Mouse (Mus musculus): Measurements from ENCODE around the gene Zfp839.
A peak's percentile ranks its signal among the peaks of the same experiment; 100 is the strongest.
"Not testable (repeated sequence)": the region's sequence is repeated elsewhere in the genome, so short reads cannot be mapped to it uniquely, and the experiment has no call there.

Gene Zfp839

DNA sequence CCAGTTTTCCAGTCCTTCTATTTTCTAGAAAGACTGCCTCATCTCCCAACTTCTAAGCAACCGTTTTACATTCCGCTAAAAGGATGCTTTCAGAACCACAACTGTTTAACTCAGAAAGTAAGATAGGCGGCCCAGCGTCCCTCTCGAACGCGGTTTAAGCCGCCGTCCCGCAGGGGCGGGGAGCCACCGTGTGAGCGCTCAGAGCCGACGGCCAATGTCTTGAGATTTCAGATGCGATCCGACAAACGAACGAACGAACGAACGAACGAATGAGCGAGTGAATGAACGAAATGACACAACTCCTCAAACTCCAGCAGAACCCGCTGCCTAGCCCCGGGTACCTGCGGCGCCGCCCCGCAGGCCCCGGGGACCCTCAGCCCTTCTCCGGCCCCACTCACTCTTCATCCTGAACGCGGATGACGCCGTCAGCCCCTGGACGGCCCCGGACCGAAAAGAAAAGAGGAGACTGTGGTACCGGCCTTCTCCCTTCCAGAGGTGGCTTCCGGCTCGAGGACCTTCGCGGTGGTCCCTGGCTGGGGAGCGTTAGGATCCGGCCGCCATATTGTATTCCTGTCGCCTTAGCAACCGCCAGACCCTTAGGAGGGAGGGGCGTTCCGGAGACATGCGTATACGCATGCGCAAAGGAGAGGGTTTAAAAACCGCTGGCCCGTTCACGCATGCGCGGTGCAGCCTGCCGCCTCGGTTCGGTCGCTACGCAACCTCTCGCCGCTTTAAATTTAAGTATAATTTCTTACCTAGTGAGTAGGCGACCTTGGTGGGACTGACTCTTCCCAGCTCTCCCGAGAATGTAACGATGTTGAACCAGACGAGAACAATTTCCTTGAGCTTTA, 9.5 kb upstream of the Zfp839 start, which contains the start of gene Mok:
TSS of gene Mok (minus strand) at position 592 of the 851 bp plus-strand sequence.
- peak; percentile 97 for DNase-seq (ENCODE audit: low spot score)

DNA sequence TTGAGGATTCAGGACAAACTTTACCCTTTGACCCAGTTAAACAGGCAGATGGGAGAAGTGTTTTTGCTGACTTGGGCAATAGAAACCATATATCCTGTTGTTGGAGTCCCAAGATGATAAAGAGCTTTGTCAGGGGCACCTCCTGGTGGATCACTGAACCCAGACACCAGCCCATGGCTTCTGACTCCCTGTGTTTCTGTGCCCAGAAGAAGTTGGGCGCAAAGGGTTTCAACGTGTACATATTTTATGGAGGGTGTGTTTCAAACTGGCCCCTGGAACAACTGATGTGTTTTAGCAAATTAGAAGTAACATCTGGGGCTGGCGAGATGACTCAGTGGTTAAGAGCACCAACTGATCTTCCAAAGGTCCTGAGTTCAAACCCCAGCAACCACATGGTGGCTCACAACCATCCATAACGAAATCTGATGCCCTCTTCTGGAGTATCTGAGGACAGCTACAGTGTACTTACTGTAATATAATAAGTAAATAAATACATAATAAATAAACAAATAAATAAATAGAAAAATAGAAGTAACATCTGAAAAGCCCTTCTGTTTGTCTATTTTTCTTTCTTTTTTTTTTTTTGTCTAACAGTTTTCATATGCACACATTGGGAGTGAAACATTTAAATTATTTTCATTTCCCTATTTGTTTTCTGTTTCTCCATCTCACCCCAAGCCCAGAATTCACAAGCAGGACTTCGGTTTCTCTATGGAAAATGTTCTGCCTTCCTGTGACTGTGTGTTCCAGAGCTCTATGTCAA, 8.1 kb upstream of the Zfp839 start:
- no peak for DNase-seq (ENCODE audit: low spot score)

DNA sequence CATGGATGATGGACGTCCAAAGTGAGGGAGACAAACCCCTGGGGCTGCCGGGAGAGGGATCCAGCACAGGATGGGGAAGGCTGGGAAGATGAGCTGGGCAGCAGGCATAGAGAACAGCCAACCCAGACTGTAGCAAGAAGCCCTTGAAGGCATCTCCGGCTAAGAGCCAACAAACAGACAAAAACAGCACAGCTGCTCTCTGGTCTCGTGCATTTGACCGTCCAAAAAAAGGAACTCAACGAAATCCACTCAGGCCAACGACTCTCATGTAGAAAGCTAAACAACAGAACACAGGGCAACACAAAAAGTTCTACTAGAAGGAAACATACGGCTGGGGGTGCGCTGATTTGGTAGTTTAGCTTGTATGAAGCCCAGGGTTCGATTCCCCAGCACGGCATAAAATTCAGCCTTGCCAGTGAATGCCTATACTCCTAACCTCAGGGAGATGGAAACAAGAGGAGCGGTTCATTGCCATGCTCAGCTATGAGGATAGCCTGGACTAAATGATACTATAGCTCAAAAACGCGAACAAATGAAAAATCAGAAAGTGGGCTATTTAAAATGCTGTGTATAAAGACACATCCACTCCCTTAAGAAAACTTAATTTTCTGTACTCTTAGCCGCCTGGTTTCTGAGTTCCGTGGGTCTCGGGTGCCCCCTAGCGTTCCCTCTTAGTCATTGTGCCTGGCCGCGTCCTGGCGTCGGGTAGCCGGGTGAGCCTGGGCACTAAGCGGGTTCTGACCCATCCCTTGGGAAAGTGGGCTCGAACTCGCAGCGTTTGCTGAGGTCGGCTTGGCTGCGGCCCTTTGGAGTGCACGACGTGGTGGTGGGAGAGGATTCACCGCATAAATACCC, 6.6 kb upstream of the Zfp839 start:
- peak; percentile 93 for DNase-seq (ENCODE audit: low spot score)

DNA sequence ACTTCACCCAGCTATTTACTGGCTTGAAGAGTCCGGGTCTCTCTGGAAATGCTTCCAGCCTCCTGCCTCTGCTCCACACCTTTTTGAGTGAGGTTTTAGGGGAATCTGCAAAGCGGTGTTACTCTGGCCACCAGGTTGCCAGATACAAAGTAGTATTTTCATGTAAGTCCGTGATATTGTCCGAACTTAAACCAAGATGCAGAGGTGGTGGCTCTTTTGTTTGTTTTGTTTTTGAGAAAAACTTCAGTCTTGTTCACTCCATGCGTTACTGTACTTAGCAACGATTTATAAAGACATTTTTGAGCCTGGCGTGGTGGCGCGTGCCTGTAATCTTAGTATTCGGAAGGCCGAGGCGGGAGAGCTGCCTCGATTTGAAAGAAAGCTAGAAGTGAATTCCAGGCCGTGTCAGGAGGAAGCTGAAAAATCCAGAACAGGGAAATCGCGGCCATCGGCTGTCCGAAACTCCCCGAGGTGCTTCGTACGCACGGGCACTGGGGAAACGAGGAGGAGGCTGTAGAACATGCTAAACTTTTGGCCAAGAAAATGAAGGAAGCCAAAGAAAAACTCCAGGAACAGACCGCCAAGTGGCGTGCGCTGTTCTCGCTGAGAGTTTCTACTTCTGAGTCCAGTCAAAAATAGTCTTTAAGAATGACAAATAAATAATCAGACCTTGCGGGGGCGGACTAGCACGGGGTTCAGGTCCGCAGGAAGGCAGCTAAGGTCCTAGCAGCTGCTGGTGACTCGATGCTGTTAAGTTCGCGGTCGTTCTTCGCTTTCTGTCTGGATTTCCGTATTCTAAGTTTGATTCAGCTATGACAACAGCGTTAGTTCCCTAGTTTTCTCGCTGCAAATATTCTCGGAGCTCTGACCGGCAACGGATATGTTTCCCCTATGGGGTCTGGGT, 5.6 kb upstream of the Zfp839 start:
- DNase-seq (ENCODE audit: low spot score): no peak

DNA sequence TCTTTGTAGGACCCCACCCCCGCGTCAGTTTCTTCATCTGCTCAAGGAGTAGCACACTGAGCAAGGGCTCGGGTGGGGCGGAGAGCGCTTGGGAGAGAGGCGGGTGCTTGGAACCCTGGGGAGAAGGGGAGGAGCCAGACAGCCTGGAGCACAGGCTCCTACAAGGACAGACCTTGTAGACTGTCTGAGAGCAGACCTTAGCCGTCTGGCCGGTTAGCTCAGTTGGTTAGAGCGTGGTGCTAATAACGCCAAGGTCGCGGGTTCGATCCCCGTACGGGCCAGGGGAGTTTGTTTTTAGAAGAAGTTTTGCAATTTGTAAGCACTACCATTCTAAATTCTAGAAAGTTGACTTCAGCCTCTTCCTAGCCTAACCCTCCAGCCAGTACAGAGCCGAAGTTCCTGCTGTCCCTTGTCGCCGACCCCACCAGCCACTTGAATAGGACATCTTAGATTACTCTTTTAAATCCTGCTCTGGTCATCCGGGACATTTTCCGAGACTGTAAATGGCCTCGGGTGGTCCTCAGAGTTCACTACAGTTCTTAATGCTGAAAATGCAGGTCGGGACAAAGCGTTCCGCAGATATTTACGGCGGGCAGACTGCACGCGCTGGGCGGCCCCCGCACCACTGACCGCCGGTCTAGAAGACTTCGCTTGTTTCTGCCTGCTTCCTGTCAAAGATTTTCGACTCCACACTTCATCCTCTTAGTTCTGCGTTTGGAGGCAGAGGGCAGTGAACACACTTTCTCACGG, 4.7 kb upstream of the Zfp839 start:
- DNase-seq (ENCODE audit: low spot score): peak; percentile 95

DNA sequence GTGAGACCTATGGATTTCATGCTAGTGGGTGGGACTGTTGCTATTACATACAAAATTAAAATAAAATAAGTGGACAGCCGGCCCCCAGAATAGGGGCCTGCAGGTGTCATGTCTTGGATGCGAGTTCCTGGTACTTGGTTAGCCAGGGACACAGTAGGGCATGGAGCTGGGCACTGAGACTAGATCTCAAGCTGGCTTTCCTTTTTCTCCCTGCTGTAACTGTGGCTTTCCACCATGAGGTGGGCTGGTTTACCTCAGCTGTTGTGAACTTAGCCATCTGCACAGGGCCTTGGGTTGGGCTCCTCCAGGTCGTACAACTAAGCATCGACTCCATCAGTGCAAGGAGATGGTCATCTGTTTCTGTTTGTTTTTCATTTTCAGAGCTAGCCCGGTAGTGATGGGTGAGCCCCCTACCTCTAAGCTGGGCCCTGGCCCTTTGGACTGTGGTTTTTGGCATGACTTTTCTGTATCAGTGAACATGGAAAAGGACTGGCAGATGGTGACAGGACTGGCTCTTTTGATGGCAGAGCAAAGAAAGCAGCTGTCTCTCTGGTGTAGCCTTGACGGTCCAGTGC, 3.8 kb upstream of the Zfp839 start:
- peak; percentile 27 for DNase-seq (ENCODE audit: low spot score)

DNA sequence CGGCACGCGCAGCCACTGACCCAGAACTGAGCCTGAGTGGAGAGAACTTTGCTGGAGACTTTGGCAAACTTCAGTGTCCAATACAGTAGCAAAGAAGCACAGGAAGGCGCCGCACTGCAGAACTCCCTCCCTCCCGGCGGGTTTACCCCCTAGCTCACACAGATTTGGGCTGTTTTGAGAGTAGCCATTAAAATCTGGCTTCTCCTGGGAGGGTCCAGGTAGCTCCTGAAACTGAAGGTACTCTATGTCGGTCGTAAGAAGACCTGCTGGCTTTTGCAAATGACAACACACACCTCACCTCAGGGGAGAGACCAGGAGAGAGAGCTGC, 840 bp downstream of the Zfp839 start:
- no peak for DNase-seq (ENCODE audit: low spot score)

DNA sequence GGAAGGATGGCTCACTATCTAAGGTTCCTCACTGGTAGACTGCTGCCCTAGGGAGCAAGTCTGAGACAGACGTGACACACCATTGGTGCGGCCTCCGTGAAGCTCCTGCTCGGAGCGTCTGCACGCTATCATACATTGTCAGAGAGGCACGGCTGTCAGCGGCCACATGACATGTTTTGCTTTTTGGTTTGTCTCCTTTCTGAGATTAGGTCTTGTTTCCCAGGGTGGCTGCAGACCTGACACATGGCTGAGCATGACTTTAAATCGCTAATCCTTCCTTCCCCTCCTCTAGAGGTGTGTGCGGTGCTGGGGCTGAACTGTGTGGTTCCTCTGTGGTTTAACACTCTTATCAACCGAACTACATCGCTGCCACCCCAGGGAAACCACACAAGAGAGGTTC, 1.4 kb downstream of the Zfp839 start:
- no peak for DNase-seq (ENCODE audit: low spot score)

DNA sequence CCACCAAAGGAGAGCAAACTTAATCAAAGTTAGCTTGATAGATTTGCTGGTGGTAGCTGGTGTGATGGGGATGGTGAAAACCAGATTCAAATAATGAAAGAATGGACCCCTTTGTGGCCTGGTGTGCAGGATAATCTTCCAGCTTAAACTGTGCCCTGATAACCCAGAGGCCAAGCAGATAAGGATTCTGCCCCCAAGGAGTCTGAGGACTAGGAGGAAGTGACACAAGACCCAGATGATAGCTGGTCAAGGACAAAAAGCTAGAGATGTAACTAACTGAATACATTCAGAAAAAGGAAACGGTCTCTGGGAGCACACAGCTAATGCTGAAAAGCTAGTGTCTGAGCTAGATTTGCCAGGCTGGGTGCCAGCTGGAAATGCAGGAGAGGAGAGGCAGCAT, 1.9 kb downstream of the Zfp839 start:
- DNase-seq (ENCODE audit: low spot score): no peak

DNA sequence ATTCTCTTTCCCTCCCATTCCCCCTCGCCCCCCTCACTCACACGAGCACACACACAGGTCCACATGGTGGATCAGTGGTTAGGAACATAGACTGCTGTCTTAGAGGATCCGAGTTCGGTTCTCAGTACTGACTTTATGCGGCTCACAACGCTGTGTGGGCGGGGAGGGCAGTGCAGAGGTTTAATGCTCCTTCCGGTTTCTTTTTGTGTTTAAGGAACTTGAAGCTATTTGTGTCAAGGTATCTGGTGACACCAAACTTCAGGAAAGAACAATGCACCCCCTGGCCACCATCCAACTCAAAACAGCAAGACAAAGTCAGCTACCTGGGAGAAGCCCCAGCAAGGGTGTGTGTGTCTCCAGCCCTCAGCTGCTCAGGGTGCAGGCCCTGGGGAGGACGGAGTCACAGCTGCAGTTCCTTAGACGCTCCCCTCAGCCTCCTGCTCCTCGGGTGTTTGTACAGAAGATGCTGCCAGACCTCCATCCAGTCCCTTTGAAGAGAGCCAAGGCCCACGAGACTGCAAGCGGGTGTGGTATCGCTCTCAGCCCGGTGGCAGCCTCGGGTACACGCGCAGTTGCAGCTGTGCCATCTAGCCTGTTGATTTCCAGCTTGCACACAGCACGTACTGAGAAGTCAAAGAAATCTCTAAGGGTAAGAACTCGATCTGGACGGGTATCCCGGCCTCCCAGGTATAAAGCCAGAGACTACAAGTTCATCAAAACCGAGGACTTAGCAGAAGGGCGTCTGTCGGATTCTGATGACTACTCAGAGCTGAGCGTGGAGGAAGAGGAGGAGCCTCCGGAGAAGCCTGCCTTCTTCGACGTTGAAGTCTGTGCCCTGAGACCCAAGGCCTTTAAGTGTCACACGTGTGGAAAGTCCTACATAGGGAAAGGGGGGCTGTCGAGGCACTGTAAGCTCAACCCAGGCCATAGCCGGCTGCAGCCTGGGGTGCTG, 5.0 kb downstream of the Zfp839 start:
- no peak for DNase-seq (ENCODE audit: low spot score)

DNA sequence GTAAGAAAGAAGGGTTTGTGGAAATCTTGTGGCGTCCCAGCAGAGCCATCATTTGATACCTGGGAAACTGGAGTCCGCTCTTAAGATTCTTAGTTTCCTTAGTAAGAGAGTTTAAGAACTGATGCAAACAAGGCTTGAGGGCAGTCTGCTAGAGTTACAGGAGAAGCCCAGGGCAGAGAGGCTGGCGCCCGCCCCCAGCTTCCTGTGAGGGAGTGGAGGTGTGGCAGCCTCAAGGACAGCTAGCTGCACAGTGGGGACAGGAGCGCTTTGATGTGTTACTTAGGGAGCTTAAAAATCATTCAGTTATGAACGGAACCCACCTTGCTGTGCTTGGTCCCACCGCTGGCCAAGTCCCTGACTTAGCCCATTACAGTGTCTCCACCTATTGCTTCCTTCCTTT, 7.1 kb downstream of the Zfp839 start:
- no peak for DNase-seq (ENCODE audit: low spot score)

DNA sequence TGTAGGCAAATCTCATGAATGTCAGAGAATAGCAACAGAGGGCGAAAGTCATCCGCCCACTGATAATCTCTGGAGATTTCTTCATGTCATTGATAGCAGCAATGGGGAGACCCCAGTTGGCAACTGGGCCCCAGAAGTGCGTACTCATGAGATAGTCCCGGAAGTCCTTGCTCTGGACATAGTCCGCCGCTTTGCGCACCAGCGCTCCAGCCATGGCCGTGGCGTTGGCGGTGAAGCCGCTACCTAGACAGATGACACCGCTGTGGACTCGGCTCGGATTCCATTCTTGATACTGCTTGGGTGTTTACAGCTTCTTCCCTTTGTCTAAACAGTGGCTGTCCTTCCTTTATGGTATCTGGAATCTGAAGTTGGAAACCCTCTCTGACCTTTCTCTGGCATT, 8.6 kb downstream of the Zfp839 start:
- DNase-seq (ENCODE audit: low spot score): not testable (repeated sequence)

DNA sequence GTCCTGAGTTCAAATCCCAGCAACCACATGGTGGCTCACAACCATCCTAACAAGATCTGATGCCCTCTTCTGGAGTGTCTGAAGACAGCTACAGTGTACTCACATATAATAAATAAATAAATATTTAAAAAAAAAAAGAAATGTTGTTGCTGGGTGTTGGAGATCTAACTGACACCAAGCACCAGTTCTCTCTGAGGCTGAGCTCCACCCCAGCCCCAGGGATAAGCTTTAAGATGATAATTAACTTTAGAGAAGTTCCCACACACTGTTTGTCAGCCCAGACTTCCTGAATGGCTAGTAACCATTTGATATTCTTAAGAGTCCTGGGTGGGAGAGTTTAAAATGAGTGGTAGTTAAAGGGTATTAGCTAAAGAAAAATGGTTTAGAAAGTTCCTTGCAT, 10.2 kb downstream of the Zfp839 start:
- DNase-seq (ENCODE audit: low spot score): no peak

DNA sequence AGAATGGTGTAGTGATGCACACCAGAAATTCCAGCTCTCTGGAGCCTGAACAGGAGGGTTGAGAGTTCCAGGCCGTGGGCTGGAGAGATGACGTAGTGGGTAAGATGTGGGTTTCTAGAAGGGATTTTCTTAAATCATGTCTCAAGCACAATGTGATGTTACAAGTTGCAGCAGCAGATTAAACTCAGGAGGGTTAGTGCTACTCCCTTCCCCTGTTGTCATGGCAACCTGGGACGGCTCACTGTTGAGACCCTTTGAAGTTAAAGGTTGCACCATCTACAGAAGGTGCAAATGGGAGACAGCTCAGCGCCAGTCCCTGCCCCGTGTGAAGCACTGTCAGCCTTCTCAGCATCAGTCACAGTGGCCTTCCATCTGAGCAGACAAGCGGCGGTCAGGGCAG, 11.2 kb downstream of the Zfp839 start:
- DNase-seq (ENCODE audit: low spot score): no peak

DNA sequence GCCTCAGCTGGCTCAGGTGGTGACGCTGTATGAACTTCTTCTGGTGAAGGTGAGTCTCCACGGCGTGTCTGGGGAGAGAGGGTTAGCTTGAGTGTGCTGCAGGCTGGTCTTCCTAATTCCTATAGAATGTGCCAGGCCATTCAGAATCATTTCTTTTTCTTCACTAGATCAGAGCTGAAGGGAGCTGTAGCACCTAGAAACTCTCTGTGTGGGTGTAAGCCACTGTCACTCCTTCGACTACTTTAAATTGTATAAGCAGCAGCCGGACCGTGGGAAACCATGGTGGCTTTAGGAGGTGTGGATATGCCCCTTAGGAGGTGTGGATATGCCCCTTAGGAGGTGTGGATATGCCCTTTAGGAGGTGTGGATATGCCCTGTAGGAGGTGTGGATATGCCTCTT, 14.0 kb downstream of the Zfp839 start:
- no peak for DNase-seq (ENCODE audit: low spot score)

DNA sequence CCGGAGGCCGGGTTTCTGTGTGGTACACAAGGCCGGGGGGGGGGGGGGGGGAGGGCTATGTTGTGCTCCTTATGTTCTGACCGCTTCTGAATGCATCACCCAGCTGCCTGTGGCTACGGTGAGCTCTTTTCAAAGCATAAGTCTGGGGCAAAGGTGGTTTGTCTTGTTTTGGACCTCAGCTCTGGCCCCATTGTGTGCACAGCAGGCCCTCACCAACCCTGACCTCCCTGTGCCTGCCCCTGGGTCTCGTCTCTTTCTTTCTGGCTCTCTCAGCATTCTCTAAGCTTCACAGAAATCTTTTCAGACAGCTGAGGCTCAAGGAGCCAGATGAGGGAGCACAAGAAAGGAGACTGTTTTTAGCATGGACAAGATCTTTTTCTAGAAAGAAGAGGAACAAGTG, 15.5 kb downstream of the Zfp839 start:
- DNase-seq (ENCODE audit: low spot score): peak; percentile 13

DNA sequence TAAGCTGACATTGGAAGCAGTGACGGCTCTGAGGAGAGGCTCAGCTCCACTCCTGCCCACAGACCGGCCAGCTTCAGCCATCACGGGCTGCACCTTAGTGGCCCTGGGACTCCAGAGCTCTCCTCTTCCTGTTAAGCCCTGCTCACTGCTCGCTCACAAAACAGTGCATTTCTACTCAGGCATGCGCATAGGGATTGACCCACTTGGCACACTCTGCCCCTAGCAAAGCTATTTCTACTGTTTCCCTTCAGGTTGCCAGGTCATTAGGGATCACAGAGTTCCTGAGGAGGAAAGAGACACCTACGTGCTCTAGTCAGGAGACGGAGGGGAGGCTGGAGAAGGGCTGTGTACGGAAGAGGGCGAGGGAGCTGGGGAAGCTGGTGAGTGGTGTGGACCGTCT, 15.9 kb downstream of the Zfp839 start:
- DNase-seq (ENCODE audit: low spot score): peak; percentile 16

DNA sequence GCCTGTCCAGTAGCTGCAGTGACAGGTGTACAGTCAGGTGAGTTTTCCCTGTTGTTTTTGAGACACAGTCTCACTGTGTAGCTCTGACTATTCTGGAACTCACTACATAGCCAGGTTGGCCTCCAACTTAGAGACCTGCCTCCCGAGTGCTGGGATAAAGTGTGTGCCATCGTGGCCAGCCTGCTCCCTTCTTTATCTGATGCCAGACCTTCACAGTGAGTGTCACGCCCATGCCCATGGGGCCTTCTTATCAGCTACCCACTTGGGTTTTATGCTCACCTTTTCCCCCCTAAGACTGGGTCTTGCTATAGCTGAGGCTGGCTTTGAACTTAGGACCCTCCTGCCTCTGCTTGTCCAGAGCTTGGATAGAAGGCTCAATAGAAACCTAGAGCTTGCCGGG, 20.1 kb downstream of the Zfp839 start:
- no peak for DNase-seq (ENCODE audit: low spot score)

DNA sequence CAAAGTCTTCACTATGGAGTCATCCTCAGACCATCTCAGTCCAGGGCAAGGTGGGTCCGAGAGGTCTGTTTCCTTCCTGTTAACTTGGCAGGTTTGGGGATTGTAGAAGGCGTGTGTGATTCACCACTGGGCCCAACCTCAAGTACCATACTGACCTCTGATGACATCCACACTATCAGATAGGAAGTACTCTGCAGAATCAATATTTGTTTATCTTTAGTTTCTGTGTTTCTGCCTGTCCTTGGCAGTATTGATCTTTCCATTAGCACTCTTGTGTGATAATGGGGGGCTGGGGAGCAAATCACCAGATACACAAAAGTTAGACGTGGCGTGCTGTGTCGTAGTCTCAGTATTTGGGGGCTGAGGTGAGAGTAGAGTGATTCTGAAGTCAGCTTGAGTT, 21.2 kb downstream of the Zfp839 start:
- DNase-seq (ENCODE audit: low spot score): no peak
